Mouse (Mus musculus) ES-Bruce4 (cell line): ENCODE measurements around the gene Gtf2f2. TPM values are rescaled to one million over a fixed set of nuclear protein-coding genes. Genes with fewer than 3 reads are reported as not detected.
A peak's percentile ranks its signal among the peaks of the same experiment; 100 is the strongest.

Source experiments
- H3K27ac ChIP-seq: 2 replicates; pipeline ENCODE4 v1.5.1; 2012; ENCODE audit warnings: low read length, inconsistent platforms; ENCODE audit not compliant: insufficient read depth
- H3K27me3 ChIP-seq: 2 replicates; pipeline ENCODE4 v1.6.1; 2012; ENCODE audit warnings: mild to moderate bottlenecking, low read length, inconsistent platforms; ENCODE audit not compliant: control insufficient read depth, poor library complexity, insufficient read depth, severe bottlenecking
- H3K36me3 ChIP-seq: 2 replicates; pipeline ENCODE4 v1.6.1; 2012; ENCODE audit warnings: inconsistent platforms, mild to moderate bottlenecking, low read length, moderate library complexity; ENCODE audit not compliant: control insufficient read depth, poor library complexity, insufficient read depth, severe bottlenecking
- H3K4me1 ChIP-seq: one replicate; pipeline ENCODE4 v1.8.1; 2011; ENCODE audit warnings: low read length; ENCODE audit not compliant: control insufficient read depth, insufficient read depth
- H3K4me3 ChIP-seq: 2 replicates; pipeline ENCODE4 v1.5.1; 2011; ENCODE audit warnings: low read depth, mild to moderate bottlenecking, low read length
- H3K9ac ChIP-seq: 2 replicates; pipeline ENCODE4 v1.6.1; 2012; ENCODE audit warnings: low read depth, mild to moderate bottlenecking, inconsistent platforms; ENCODE audit not compliant: poor library complexity, severe bottlenecking
- H3K9me3 ChIP-seq: replicated peaks from 2 replicates; pipeline ENCODE4 v1.6.1; 2012; ENCODE audit warnings: mild to moderate bottlenecking, low read length, inconsistent platforms; ENCODE audit not compliant: control insufficient read depth, poor library complexity, insufficient read depth, severe bottlenecking
- CTCF ChIP-seq: IDR thresholded peaks from one replicate; pipeline ENCODE4 v1.8.1; 2011; ENCODE audit warnings: low read depth, low read length
- EP300 ChIP-seq: IDR thresholded peaks from 2 replicates; pipeline ENCODE4 v1.6.1; 2011; ENCODE audit warnings: low read depth, low read length; ENCODE audit not compliant: insufficient read depth
- POLR2A ChIP-seq: IDR thresholded peaks from one replicate; pipeline ENCODE4 v1.8.1; 2011; ENCODE audit warnings: low read length; ENCODE audit not compliant: insufficient read depth
- polyA plus RNA-seq: library from polyadenylated mRNA; stranded (reverse); fragments of >200 nt; gene quantifications from 2 replicates; pipeline ENCODE4 v1.2.4, GENCODE M21; 2011; ENCODE audit warnings: low read depth; ENCODE audit not compliant: missing spikeins, insufficient read depth, insufficient read length

Gtf2f2 gene
- polyA plus RNA-seq, 1 experiment, result 53.3 TPM

DNA sequence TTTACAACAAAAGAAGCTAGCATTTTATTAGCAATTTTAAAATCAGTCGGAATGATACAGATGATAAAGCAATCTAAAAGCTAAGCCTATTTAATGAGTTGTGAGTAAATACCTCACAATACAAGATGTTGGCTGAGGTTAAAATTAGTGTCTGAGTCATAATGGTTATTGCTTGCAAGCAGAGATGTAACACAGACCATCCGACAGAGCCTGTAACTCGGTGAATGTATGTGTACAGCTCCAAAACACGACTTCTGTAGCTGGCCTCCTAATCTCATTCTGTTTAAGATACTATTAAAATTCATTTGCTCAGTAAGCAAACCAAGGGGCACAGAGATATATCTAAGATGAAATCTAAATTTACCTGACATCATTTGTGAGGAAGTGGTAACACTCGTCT, 43.4 kb downstream of the Gtf2f2 start:
- no peak for TF ChIP-seq CTCF
- TF ChIP-seq EP300, result no peak
- no peak for TF ChIP-seq POLR2A
- H3K4me1 ChIP-seq, result no peaks in the 10 kb centered on the region
- no peak overlapping the region for H3K4me3 ChIP-seq
- no peak overlapping the region for H3K27ac ChIP-seq
- H3K36me3 ChIP-seq, result no peaks in the 10 kb centered on the region
- no peaks in the 10 kb centered on the region for H3K9me3 ChIP-seq
- H3K9ac ChIP-seq, result no peak overlapping the region
- H3K27me3 ChIP-seq, result no peaks in the 10 kb centered on the region; the same call in 1 of the 2 replicates

DNA sequence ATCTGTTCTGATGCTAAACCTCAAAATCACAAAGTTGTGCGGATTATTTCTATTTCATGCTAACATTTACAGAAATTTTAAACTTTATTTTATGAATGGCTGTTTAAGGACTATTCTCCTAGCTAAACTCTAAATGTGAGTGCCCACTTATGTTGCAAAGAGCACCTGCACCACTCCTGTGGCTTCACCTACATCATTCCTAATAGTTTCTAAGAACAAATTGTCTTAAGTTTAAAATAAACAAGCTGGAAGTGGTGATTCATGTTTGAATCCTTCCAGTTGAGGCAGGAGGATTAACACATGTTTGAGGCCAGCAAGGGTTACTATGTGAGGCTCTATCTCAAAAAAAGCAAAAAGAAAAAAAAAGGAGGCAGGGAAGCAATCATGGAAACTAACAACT, 46.2 kb downstream of the Gtf2f2 start:
- Histone ChIP-seq H3K4me3 (no peak overlapping the region), H3K9me3 (no peaks in the 10 kb centered on the region), H3K27ac (no peak overlapping the region), H3K4me1 (no peaks in the 10 kb centered on the region), H3K36me3 (no peaks in the 10 kb centered on the region), H3K27me3 (no peaks in the 10 kb centered on the region; the same call in 1 of the 2 replicates), H3K9ac (no peak overlapping the region)
- no peak for TF ChIP-seq EP300
- TF ChIP-seq CTCF, result no peak
- no peak for TF ChIP-seq POLR2A

DNA sequence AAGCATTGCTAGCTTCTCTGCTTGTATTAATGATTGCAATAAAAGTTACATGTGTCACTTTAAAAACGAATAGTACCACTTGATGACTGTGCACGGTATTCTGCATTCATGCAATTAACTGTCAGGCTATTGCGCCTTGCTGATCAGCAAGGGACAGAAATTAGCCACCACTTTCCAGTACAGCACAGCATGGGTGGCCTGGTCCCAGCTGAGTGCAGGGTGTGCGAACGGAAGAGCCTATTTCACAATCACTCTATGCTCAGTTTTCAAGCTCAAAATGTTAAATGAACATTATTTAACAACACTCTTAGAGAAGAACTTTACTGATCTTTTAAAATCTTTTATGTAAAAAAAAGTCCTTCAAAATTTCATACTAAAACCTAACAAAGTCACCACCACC, 46.7 kb downstream of the Gtf2f2 start:
- no peaks in the 10 kb centered on the region; the same call in 1 of the 2 replicates for H3K27me3 ChIP-seq
- no peak overlapping the region for H3K4me3 ChIP-seq
- TF ChIP-seq POLR2A (no peak), CTCF (no peak), EP300 (no peak)
- no peaks in the 10 kb centered on the region for H3K4me1 ChIP-seq
- no peaks in the 10 kb centered on the region for H3K9me3 ChIP-seq
- H3K27ac ChIP-seq, result no peak overlapping the region
- no peak overlapping the region for H3K9ac ChIP-seq
- no peaks in the 10 kb centered on the region for H3K36me3 ChIP-seq

DNA sequence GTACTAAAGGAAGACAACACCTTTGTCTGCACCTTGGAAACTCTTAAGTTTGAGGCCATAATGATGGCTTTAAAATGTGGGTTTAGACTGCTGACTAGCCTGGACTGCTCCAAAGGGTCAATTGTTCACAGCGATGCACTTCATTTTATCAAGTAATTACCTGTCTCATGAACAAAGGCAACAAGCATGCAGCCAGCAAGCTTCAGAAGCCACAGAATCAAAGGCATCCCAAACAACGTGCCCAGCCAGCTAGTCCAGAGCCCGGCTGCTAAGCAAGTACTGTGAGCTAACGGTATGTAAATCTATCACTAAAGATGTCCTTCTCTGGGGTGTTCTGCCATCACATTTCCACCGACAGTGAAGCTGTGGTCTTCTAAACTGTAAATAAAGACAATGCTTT, 47.5 kb downstream of the Gtf2f2 start:
- no peaks in the 10 kb centered on the region for H3K9me3 ChIP-seq
- no peak overlapping the region for H3K4me3 ChIP-seq
- no peaks in the 10 kb centered on the region; the same call in 1 of the 2 replicates for H3K27me3 ChIP-seq
- H3K27ac ChIP-seq, result no peak overlapping the region
- no peak for TF ChIP-seq POLR2A
- no peak overlapping the region for H3K9ac ChIP-seq
- no peaks in the 10 kb centered on the region for H3K36me3 ChIP-seq
- no peaks in the 10 kb centered on the region for H3K4me1 ChIP-seq

DNA sequence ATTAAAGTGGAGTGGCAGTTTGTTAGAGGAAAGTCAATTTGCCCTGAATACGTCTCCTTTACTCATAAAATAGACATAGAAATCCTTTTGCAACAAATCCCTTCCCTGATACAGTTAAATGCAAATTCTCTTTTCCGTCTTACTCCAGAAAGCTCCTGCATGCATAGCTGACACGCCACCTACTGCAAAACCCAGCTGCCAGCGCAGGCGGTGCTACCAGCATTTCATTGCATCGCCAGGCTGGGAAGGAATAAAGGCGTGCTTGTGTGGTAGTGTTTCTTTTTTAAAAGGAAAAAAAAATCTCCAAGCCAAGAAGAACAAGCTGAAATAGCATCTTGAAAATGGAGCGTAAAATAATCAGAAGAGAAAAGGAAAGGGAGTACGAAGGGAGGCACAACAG, 48.4 kb downstream of the Gtf2f2 start:
- no peaks in the 10 kb centered on the region for H3K4me1 ChIP-seq
- no peak for TF ChIP-seq CTCF
- no peak for TF ChIP-seq POLR2A
- TF ChIP-seq EP300, result no peak
- H3K4me3 ChIP-seq, result no peak overlapping the region
- no peaks in the 10 kb centered on the region for H3K36me3 ChIP-seq
- H3K9me3 ChIP-seq, result no peaks in the 10 kb centered on the region
- no peak overlapping the region for H3K27ac ChIP-seq
- no peak overlapping the region for H3K9ac ChIP-seq
- H3K27me3 ChIP-seq, result no peaks in the 10 kb centered on the region; the same call in 1 of the 2 replicates

DNA sequence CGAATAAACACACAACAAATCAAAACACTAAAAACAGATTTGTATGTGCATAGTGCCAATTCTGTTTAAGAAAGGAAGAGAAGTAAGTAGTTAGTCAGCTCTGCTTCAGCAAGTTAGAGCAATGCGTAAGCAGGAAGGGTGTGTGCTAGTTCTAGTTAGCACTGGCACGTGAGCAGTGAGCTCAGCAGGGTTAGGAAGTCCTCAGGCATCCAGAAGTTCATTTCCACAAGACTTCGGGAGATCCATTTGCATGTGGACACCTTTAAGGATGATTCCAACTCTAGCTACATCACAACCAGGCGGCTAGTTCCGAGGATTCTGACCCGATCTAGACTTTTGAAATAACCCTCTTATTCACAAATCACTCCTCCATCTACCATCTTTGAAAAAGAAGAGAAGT, 55.9 kb downstream of the Gtf2f2 start, which contains the start of gene Kctd4:
Gene Kctd4, plus strand, starts transcription at position 244 of the 400 bp plus-strand sequence.
- Histone ChIP-seq H3K9ac (peak within 1 kb of the TSS; percentile 52), H3K27me3 (no peaks in the 10 kb centered on the region), H3K9me3 (no peaks in the 10 kb centered on the region), H3K36me3 (no peaks in the 10 kb centered on the region; the same call in 1 of the 2 replicates), H3K4me1 (peaks cover 9% of the 10 kb centered on the region), H3K27ac (peak within 1 kb of the TSS; percentile 28; the same call in 1 of the 2 replicates), H3K4me3 (no peak within 1 kb of the TSS)
- TF ChIP-seq EP300 (peak; percentile 88), CTCF (no peak), POLR2A (no peak)
